Mouse (Mus musculus): ENCODE data around the gene Gm20489.

The Gm20489 gene

GRCm38 (mm10) chrX:101268755-101269124, at the start of gene Gm20489:
TSS of gene Gm20489 (minus strand) at chrX:101269023.
- DNase-seq (ENCODE audit: low spot score): no peak

DNA sequence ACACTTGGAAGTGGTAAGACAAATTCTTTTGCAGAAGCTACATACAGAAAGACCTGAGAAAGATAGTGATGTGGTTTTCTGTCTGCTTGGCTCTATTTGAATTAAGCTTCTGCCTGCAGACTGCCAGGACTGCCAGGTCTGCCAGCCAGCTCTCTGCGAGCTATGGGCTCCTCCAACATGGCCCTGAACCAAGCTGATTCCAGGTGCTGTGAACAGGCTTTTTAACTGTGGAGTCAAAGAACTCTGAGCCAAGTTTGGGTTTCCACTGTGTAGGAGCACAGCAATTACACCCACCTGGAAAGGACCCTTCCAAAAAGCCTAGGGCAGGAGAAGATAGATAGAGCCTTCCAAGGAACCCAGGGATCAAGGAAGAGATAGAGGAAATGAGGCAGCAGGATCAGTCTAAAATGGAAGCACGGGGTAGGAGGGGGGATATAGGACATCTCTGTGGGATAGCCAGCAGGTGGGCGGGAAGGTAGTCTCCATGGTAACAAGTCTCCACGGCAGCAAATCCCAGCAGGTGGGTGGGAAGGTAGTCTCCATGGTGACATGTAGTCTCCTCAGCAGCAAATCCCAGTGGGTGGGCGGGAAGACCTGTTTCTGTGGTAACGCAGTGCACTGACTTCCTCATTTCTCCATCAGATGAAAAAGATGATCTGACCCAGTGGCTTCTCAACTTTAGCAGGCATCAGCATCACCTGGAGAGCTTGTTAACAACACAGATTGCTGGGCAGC, 45.0 kb upstream of the Gm20489 start:
- no peak for DNase-seq (ENCODE audit: low spot score)

- DNase-seq (ENCODE audit: low spot score): no peak
Observed at GRCm38 (mm10) chrX:101309299-101309698, 40.5 kb upstream of the Gm20489 start.

DNA sequence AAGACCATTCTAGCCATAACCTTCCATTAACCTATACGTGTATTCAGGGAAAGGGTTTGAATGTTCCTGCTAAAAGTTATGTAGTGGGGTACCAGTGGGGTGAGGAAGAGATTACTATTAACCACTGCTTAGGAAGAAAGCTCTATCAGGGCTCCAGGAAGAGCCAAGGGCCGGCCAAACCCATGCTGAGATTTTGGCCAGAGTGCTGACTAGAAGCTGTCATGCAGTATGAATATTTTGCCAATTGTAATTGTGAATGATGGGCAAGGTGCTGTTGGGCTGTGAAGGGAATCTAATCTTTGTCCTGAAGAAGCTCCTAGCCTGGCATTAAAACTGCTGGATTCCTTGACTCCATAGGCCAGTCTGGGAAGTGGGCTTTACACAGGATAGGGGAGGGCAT, 35.8 kb upstream of the Gm20489 start:
- no peak for DNase-seq (ENCODE audit: low spot score)

GRCm38 (mm10) chrX:101301654-101302053, 32.8 kb upstream of the Gm20489 start:
- DNase-seq (ENCODE audit: low spot score): no peak

DNA sequence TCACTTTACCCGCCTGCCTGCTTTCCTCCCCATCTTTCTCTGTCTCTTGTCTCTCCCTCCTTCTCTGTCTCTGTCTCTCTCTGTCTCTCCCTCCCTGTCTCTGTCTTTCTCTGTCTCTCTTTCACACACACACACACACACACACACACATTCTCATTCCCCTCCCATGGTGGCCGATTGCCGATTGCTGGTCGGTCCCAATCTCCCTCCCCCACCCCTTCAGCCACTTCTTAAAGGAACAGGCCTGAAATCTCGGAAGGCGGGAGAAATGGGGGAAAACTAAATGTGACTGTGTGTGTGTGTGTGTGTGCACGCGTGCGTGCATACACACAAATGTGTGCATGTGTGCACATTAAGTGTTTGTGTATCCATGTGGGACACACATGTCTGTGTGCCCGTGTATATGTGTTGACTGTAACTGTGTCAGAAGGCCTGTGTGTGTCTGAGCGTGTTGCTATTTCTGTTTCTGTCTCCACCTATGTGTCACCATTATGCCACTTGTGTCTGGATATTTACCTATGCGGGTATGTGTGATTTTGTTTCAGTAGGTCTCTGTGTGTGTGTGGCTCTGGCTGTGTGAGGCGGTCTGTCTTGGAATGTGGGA, 31.7 kb upstream of the Gm20489 start:
- DNase-seq (ENCODE audit: low spot score): no peak

- DNase-seq (ENCODE audit: low spot score): no peak
Observed at GRCm38 (mm10) chrX:101299473-101300426, 30.9 kb upstream of the Gm20489 start.

- no peak for DNase-seq (ENCODE audit: low spot score)
Observed at GRCm38 (mm10) chrX:101299055-101299454, 30.2 kb upstream of the Gm20489 start, which contains the start of gene Nlgn3. TSS of gene Nlgn3 (plus strand) at chrX:101299168.

DNA sequence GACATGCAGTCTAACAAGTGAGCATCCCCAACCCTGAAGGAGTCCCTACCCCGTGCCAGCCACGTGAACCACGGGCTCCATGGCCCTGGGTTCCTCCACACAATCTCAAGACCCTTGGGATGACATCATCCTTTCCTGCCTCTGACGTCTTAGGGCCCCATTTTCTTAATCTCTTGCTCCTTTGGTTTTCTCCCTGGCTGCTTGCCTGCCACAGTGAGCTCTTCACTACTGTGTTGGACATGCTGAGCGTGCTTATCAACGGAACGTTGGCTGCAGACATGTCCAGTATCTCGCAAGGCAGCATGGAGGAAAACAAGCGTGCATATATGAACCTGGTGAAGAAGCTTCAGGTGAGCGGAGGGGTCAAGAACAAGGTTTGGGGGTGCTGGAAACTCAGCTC, 21.3 kb upstream of the Gm20489 start:
- DNase-seq (ENCODE audit: low spot score): no peak

- DNase-seq (ENCODE audit: low spot score): no peak
Observed at GRCm38 (mm10) chrX:101289037-101289436, 20.2 kb upstream of the Gm20489 start.

GRCm38 (mm10) chrX:101288432-101288831, 19.6 kb upstream of the Gm20489 start:
- no peak for DNase-seq (ENCODE audit: low spot score)

GRCm38 (mm10) chrX:101287543-101287942, 18.7 kb upstream of the Gm20489 start:
- DNase-seq (ENCODE audit: low spot score): no peak

GRCm38 (mm10) chrX:101285953-101286670, 17.3 kb upstream of the Gm20489 start:
- DNase-seq (ENCODE audit: low spot score): no peak

DNA sequence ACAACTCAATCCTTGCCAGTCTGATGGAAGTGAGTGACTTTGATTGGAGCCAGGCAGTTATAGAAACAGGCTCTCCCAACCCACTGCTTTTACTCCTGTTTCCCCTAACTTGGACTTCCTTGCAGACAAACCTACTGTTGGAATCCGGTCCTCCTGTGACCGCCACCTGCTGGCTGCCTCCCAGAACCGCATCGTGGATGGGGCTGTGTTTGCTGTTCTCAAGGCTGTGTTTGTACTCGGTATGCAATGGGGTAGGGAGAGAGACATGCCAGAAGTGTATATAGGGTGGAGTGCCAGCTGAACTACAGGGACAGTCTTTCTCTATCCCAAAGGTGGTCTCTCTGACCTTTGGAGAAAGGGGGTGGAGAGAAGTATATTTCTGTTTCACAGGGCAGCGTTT, 16.7 kb upstream of the Gm20489 start:
- peak; percentile 47 for DNase-seq (ENCODE audit: low spot score)

GRCm38 (mm10) chrX:101282813-101283212, 14.0 kb upstream of the Gm20489 start:
- DNase-seq (ENCODE audit: low spot score): no peak

GRCm38 (mm10) chrX:101273875-101274738, 5.3 kb upstream of the Gm20489 start, which contains the start of gene Med12:
TSS of gene Med12 (plus strand) at chrX:101274030.
- peak; percentile 88 for DNase-seq (ENCODE audit: low spot score)

- DNase-seq (ENCODE audit: low spot score): no peak
Observed at GRCm38 (mm10) chrX:101273410-101273809, 4.6 kb upstream of the Gm20489 start.

GRCm38 (mm10) chrX:101268025-101268754, 633 bp downstream of the Gm20489 start, which contains the start of gene Il2rg:
TSS of gene Il2rg (minus strand) at chrX:101268255.
- no peak for DNase-seq (ENCODE audit: low spot score)

GRCm38 (mm10) chrX:101266631-101267030, 2.2 kb downstream of the Gm20489 start:
- DNase-seq (ENCODE audit: low spot score): no peak

- no peak for DNase-seq (ENCODE audit: low spot score)
Observed at GRCm38 (mm10) chrX:101263892-101264291, 4.9 kb downstream of the Gm20489 start, which contains the start of gene Gm614. TSS of gene Gm614 (minus strand) at chrX:101263992.

All from adipocyte (in vitro differentiated cells).